Mouse (Mus musculus): ENCODE measurements around the gene Dnah2. TPM values are rescaled to one million over a fixed set of nuclear protein-coding genes. Genes with fewer than 3 reads are reported as not detected.

Dnah2 gene
- polyA plus RNA-seq, 1 experiment: 0.22 TPM

GRCm38 (mm10) chr11:69563373-69563772, 14.5 kb upstream of the Dnah2 start:
- Histone ChIP-seq H3K27ac (ENCODE audit: insufficient read depth, low read depth, low read length) (no peak overlapping the region), H3K36me3 (ENCODE audit: control insufficient read depth, insufficient read depth, low read length) (peaks cover 41% of the 10 kb centered on the region), H3K4me3 (ENCODE audit: low read depth, low read length) (no peak overlapping the region), H3K27me3 (ENCODE audit: control insufficient read depth, insufficient read depth, low read length) (peaks cover 11% of the 10 kb centered on the region), H3K4me1 (ENCODE audit: control insufficient read depth, insufficient read depth, insufficient read length, low read length) (no peaks in the 10 kb centered on the region; the same call in 1 of the 2 replicates)
- TF ChIP-seq CTCF (IDR thresholded peaks at IDR 0.05; ENCODE audit: extremely low read depth, insufficient read length, insufficient replicate concordance, low read depth, low read length) (no peak), POLR2A (IDR thresholded peaks at IDR 0.05; ENCODE audit: low read depth, low read length) (no peak)
- 85% methylated on average over 13 of the region's 13 CpGs for WGBS

GRCm38 (mm10) chr11:69560896-69561854, 12.3 kb upstream of the Dnah2 start:
- peaks cover 11% of the 10 kb centered on the region for H3K27me3 ChIP-seq (ENCODE audit: control insufficient read depth, insufficient read depth, low read length)
- 87% methylated on average over 16 of the region's 16 CpGs for WGBS
- peaks cover 38% of the 10 kb centered on the region for H3K36me3 ChIP-seq (ENCODE audit: control insufficient read depth, insufficient read depth, low read length)
- no peaks in the 10 kb centered on the region; the same call in 1 of the 2 replicates for H3K4me1 ChIP-seq (ENCODE audit: control insufficient read depth, insufficient read depth, insufficient read length, low read length)
- no peak for TF ChIP-seq CTCF (IDR thresholded peaks at IDR 0.05; ENCODE audit: extremely low read depth, insufficient read length, insufficient replicate concordance, low read depth, low read length)
- TF ChIP-seq POLR2A (IDR thresholded peaks at IDR 0.05; ENCODE audit: low read depth, low read length): no peak
- H3K27ac ChIP-seq (ENCODE audit: insufficient read depth, low read depth, low read length): no peak overlapping the region
- no peak overlapping the region for H3K4me3 ChIP-seq (ENCODE audit: low read depth, low read length)

GRCm38 (mm10) chr11:69559851-69560765, 11.2 kb upstream of the Dnah2 start, which contains the start of gene Efnb3:
Gene Efnb3, minus strand, starts transcription at chr11:69560205.
- H3K4me1 ChIP-seq (ENCODE audit: control insufficient read depth, insufficient read depth, insufficient read length, low read length): no peaks in the 10 kb centered on the region; the same call in 1 of the 2 replicates
- no peak within 1 kb of the TSS for H3K27ac ChIP-seq (ENCODE audit: insufficient read depth, low read depth, low read length)
- 0 out of 2 replicates have a peak within 1 kb of the TSS, but pooled peaks have one; percentile 6 for H3K4me3 ChIP-seq (ENCODE audit: low read depth, low read length)
- 18% methylated on average over 59 of the region's 59 CpGs for WGBS
- TF ChIP-seq CTCF (IDR thresholded peaks at IDR 0.05; ENCODE audit: extremely low read depth, insufficient read length, insufficient replicate concordance, low read depth, low read length) (no peak), POLR2A (IDR thresholded peaks at IDR 0.05; ENCODE audit: low read depth, low read length) (no peak)
- H3K36me3 ChIP-seq (ENCODE audit: control insufficient read depth, insufficient read depth, low read length): peaks cover 30% of the 10 kb centered on the region
- peaks cover 11% of the 10 kb centered on the region for H3K27me3 ChIP-seq (ENCODE audit: control insufficient read depth, insufficient read depth, low read length)

GRCm38 (mm10) chr11:69559183-69559582, 10.3 kb upstream of the Dnah2 start:
- WGBS: 53% methylated on average over 5 of the region's 5 CpGs
- H3K27ac ChIP-seq (ENCODE audit: insufficient read depth, low read depth, low read length): no peak overlapping the region
- TF ChIP-seq CTCF (IDR thresholded peaks at IDR 0.05; ENCODE audit: extremely low read depth, insufficient read length, insufficient replicate concordance, low read depth, low read length) (no peak), POLR2A (IDR thresholded peaks at IDR 0.05; ENCODE audit: low read depth, low read length) (no peak)

DNA sequence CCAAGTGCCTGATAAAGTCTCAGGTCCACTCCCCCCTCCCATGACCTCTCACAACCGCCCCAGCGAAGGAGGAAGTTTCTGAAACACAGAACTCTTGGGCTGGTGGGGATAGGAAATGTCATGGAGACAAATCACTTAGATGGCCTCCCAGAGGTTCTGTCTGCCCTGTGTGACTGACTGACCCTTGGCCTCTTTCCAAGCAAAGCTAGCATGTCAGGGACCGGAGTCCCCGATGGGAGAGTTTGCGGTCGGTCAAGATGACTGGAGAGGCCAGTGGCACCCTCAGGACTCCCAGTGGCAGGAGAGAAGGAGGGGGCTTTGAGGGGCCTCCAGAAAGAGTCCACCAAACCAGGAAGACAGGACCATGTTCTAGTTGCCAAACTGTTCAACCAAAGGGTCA, 9.8 kb upstream of the Dnah2 start:
- Histone ChIP-seq H3K27me3 (ENCODE audit: control insufficient read depth, insufficient read depth, low read length) (peaks cover 11% of the 10 kb centered on the region), H3K27ac (ENCODE audit: insufficient read depth, low read depth, low read length) (no peak overlapping the region), H3K4me3 (ENCODE audit: low read depth, low read length) (no peak overlapping the region), H3K36me3 (ENCODE audit: control insufficient read depth, insufficient read depth, low read length) (peaks cover 30% of the 10 kb centered on the region), H3K4me1 (ENCODE audit: control insufficient read depth, insufficient read depth, insufficient read length, low read length) (no peaks in the 10 kb centered on the region)
- TF ChIP-seq POLR2A (IDR thresholded peaks at IDR 0.05; ENCODE audit: low read depth, low read length): no peak
- TF ChIP-seq CTCF (IDR thresholded peaks at IDR 0.05; ENCODE audit: extremely low read depth, insufficient read length, insufficient replicate concordance, low read depth, low read length): no peak
- WGBS: 51% methylated on average over 6 of the region's 6 CpGs

More at GRCm38 (mm10) chr11:69559183-69559582, 10.3 kb upstream of the Dnah2 start:
- no peak overlapping the region for H3K4me3 ChIP-seq (ENCODE audit: low read depth, low read length)
- peaks cover 30% of the 10 kb centered on the region for H3K36me3 ChIP-seq (ENCODE audit: control insufficient read depth, insufficient read depth, low read length)
- H3K4me1 ChIP-seq (ENCODE audit: control insufficient read depth, insufficient read depth, insufficient read length, low read length): no peaks in the 10 kb centered on the region
- peaks cover 11% of the 10 kb centered on the region for H3K27me3 ChIP-seq (ENCODE audit: control insufficient read depth, insufficient read depth, low read length)

DNA sequence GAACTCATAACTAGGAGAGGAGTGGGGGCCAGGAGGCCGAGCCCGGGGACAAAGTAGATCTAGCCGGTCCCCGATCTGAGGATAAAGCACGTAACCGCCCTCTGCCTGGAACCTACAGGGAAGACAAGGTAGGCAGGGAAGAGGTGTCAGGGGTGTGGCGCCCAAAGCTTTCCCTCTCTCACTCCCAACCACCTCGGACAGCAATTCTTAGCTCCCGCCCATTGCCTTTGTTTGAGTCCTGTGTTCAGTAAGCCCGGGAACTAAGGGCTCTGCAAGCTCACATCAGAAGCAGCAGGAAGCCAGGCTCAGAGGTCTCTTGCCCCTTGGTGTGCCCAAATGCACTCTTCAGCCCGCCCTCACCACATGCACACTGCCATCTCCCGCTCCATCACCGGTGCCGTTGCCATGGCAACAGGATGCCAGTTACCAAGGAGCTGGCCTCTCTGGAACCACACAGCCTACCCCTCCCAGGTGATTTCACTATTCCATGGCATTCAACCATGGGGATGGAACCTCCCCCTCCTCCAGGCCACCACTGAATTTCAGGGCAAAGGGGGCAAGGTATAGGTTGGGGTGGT, 8.6 kb upstream of the Dnah2 start:
- H3K4me1 ChIP-seq (ENCODE audit: control insufficient read depth, insufficient read depth, insufficient read length, low read length): no peaks in the 10 kb centered on the region
- TF ChIP-seq CTCF (IDR thresholded peaks at IDR 0.05; ENCODE audit: extremely low read depth, insufficient read length, insufficient replicate concordance, low read depth, low read length): no peak
- no peak for TF ChIP-seq POLR2A (IDR thresholded peaks at IDR 0.05; ENCODE audit: low read depth, low read length)
- peaks cover 17% of the 10 kb centered on the region for H3K36me3 ChIP-seq (ENCODE audit: control insufficient read depth, insufficient read depth, low read length)
- peaks cover 11% of the 10 kb centered on the region for H3K27me3 ChIP-seq (ENCODE audit: control insufficient read depth, insufficient read depth, low read length)
- 46% methylated on average over 14 of the region's 14 CpGs for WGBS
- H3K27ac ChIP-seq (ENCODE audit: insufficient read depth, low read depth, low read length): no peak overlapping the region
- H3K4me3 ChIP-seq (ENCODE audit: low read depth, low read length): no peak overlapping the region
